Mouse (Mus musculus) heart, postnatal 36 days (tissue): ENCODE measurements around the gene Il1r2. TPM values are rescaled to one million over a fixed set of nuclear protein-coding genes. Genes with fewer than 3 reads are reported as not detected.

Source experiments
- DNase-seq, 2 experiments: peaks; one replicate each; pipeline ENCODE4 v3.0.0; 2021 to 2022
- intact Hi-C: fragments of 180-260 bp; cut with DNase I; formaldehyde crosslinking; loops from one replicate; pipeline ENCODE4 v1.15.1; 2025
- total RNA-seq, 2 experiments: library from RNA; stranded (reverse); gene quantifications; 2 replicates each; pipeline ENCODE4 v1.2.3; 2021

The Il1r2 gene
- not detected for total RNA-seq

GRCm38 (mm10) chr1:40073779-40074178 lies at the start of gene Il1r2:
Gene Il1r2, plus strand, starts transcription at chr1:40074079.
- intact Hi-C loops = no loop called here
- no peak for DNase-seq

- DNase-seq = no peak
- intact Hi-C loops = no loop called here
Observed at GRCm38 (mm10) chr1:40024554-40025320, 49.1 kb upstream of the Il1r2 start.

DNA sequence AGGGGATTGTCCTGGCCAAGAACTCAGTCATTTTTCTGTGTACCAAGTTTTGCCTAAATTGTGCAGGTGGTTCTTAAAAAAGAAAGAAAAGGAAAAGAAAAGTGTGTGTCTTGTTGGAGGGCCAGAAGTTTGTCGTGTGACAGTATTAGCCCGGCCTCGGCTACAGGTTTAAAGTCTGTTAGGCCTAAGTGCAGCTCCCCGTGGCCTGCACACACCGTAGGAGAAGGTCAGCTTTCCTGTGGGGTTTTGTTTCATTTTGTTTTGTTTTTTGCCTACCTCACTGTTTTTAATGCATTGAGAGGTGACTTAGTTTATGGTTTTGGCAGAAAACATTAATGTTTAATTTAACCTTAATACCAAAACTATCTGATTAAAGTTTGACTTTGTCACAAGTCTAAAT lies 48.5 kb upstream of the Il1r2 start:
- intact Hi-C loops = no loop called here
- DNase-seq = no peak

- DNase-seq = no peak
- intact Hi-C loops = no loop called here
Observed at GRCm38 (mm10) chr1:40027116-40027620, 46.7 kb upstream of the Il1r2 start.

DNA sequence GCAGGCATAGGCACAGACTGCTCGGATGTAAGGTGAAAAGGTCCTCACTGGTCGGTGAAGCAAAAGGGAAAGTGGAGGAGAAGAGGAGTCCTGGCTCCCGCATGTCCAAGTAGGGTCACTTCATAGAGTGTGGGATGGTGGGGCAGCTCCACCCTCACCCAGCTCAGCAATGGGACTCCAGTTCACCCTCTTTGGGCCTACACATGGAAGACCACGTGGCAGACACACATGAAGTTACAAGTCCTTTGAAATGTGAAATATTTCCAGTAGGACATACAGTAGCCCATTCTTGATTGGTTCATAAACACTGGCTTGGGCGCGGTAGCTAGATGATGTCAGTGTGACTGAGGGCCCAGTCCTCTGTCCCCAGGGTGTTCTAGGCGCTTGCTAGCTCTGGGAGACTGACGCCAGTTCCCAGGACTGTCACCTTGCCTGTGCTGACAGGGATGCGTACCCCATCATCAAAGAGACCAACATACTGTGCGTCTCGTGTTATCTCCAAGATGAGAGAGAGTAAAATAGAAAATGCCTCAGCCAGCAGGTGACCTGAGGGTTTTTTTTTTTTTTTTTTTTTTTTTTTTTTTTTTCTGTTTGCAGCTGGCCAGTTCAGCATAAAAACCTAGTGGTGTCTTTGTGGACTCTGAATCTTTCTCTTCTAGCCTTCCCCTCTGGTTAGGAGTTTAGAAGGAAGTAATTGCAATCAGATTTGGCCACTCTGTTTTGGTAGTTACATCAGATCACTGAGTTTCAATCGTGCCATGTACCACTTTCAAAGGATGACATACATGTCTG lies 45.5 kb upstream of the Il1r2 start:
- intact Hi-C loops = no loop called here

GRCm38 (mm10) chr1:40029597-40029996 lies 44.3 kb upstream of the Il1r2 start:
- intact Hi-C loops = no loop called here
- DNase-seq = no peak

More for the DNA sequence above, 45.5 kb upstream of the Il1r2 start:
- DNase-seq = no peak

DNA sequence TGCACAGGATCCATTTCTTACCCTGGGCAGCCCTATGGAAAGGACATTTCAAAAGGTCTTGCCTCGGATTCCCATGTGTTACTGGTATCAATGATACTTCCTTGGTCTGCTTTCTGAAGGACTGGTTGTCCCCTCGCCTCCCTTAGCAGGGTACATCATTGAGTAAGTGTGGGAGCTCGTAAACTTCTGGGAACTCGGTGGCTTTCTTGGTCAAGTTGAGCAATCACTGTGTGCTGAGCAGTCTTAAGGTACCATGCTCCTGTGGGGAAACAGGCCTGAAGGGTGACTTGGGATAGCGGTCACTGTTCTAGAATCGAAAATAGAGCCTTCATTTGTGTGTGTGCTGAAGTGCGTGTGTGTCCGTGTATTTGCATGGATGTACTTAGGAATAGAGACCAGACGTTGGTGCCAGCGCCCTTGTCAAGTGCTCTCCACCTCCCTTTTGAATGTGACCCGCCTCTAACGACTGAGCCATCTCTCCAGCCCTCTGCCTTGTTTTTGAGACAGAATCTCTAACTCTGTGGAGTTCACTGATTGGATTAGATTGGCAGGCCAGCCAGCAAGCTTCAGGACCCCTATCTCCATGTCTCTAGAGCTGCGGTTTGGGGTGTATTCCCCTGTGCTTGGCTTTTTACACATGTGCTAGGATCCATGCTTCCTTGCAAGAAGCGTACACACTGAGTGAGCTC lies 43.4 kb upstream of the Il1r2 start:
- no peak for DNase-seq
- intact Hi-C loops = no loop called here

GRCm38 (mm10) chr1:40030976-40031356 lies 42.9 kb upstream of the Il1r2 start:
- intact Hi-C loops = no loop called here
- no peak for DNase-seq

GRCm38 (mm10) chr1:40031626-40032025 lies 42.3 kb upstream of the Il1r2 start:
- no peak for DNase-seq
- intact Hi-C loops = no loop called here

GRCm38 (mm10) chr1:40033315-40033714 lies 40.6 kb upstream of the Il1r2 start:
- no peak for DNase-seq
- intact Hi-C loops = no loop called here

- peak in 1 of 2 experiments; percentile 37 for DNase-seq
- intact Hi-C loops = no loop called here
Observed at GRCm38 (mm10) chr1:40033743-40034420, 40.0 kb upstream of the Il1r2 start.

- no peak for DNase-seq
- intact Hi-C loops = no loop called here
Observed at GRCm38 (mm10) chr1:40037831-40038230, 36.0 kb upstream of the Il1r2 start.

GRCm38 (mm10) chr1:40045686-40046085 lies 28.2 kb upstream of the Il1r2 start:
- intact Hi-C loops = no loop called here
- no peak for DNase-seq

GRCm38 (mm10) chr1:40046600-40046999 lies 27.3 kb upstream of the Il1r2 start:
- DNase-seq = no peak
- intact Hi-C loops = no loop called here

DNA sequence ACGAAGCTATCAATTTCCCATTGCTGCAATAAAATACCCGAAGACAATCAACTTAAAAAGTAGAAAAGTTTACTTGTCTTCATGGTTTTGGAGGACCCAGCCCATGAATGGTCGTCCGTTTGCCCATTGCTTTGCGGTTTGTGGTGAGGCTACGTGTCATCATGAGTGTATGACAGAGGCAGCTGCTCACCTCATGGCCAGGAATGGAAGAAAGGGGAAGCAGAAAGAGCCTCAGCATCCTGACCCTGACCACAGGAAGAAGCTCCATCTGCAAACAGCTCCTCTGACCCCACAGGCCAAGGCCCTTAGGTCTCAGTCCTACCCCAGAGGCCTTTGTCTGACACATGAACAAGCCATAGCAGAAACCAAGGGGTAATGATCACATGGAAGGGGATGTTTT lies 22.7 kb upstream of the Il1r2 start:
- intact Hi-C loops = no loop called here
- no peak for DNase-seq

GRCm38 (mm10) chr1:40052156-40052555 lies 21.7 kb upstream of the Il1r2 start:
- DNase-seq = no peak
- intact Hi-C loops = no loop called here

DNA sequence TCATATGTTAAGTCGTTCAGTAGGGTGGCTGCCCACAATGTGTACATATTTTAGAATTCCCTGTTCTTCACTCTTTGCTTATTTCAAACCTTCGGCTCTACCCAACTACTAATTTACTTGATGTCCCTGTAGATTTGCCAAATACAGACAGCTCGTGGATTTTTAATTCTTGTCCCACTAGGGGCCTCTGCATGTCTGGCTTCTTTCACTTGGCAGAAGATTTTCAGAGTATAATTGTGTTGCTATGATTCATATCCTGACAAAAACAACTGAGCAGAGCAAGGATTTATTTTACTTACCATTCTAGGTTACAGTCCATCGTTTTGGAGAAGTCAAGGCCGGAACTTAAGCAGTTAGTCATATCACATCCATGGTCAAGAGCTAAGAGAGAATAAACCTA lies 20.8 kb upstream of the Il1r2 start:
- intact Hi-C loops = no loop called here
- DNase-seq = no peak

DNA sequence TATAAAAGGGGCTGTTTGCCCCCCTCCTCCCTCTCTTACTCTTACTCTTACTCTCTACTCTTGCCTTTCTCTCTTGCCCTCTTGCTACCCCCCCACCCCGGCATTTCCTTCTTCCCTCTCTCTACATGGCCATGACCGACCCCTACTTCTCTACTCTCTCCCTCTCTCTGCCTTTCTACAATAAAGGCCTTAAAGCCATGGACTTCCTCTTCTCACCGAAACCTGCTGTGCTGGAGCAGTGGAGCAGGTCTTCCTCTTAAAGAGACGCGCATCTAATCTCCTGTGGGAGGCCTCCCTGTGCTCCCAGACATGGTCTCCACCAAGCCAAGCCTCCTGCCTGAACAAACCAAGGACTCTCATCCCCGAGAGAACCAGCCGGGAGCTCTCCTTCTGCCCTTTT lies 18.8 kb upstream of the Il1r2 start:
- intact Hi-C loops = no loop called here
- no peak for DNase-seq

DNA sequence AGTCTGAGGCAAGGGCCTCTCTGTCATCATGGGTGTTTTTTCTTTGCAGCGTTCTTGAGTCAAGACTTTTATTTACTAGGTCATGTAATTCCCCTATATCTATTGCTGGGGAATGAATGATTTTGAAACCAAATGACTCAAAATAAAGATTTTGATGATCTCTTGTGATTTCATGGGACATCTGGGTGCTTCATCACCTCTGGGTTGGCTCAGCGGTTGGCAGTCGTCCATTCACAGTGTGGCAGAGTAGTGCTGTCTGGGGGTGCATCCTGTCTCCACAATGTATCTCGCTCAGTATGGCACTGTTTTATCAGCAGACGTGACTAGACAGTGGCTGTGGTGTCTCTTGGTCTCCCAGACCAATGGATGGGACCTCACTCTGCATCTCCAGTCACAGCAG lies 17.9 kb upstream of the Il1r2 start:
- intact Hi-C loops = no loop called here
- no peak for DNase-seq

- no peak for DNase-seq
- intact Hi-C loops = no loop called here
Observed at GRCm38 (mm10) chr1:40057351-40057750, 16.5 kb upstream of the Il1r2 start.

DNA sequence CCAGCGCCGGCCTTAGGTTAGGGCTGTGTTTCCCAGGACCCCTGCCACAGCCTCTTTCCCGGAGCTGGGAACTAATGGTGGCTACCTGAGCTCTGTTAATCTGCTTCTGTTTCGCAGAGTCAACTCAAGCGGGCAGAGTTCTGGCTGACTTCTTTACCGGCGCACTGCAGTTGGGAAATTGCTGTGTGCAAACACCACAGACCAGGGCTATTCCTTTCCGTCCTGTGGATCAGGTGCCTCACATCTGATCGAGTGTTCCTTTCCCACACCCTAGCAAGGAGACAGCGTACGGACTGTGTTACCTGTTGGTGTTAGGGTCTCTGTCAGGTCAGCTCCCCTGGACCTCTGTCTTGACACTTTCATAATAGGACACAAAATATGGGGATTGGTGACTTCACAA lies 15.9 kb upstream of the Il1r2 start:
- intact Hi-C loops = no loop called here
- DNase-seq = no peak
